Mouse (Mus musculus) adrenal gland, postnatal 0 days (tissue): ENCODE results near the gene Dop1b. TPM values are rescaled to one million over a fixed set of nuclear protein-coding genes. Genes with fewer than 3 reads are reported as not detected.

Source experiments
- polyA plus RNA-seq: library from polyadenylated mRNA; unstranded; fragments of >200 nt; fragmentation: Nextera tagmentation; extraction: Ambion mirVana; gene quantifications from 2 replicates; pipeline ENCODE4 v1.2.1, GENCODE M21; 2015

Gene Dop1b
- polyA plus RNA-seq, result 8.6 and 9.2 TPM in 2 replicates

GRCm38 (mm10) chr16:93711411-93712188 lies at the start of gene Dop1b:
TSS of gene Dop1b (plus strand) at chr16:93711904.

GRCm38 (mm10) chr16:93682689-93683507 lies 28.8 kb upstream of the Dop1b start, which contains the start of gene Cbr3:
TSS of gene Cbr3 (plus strand) at chr16:93683215.

GRCm38 (mm10) chr16:93831627-93832395 lies 120.1 kb downstream of the Dop1b start, which contains the start of gene Morc3:
TSS of gene Morc3 (plus strand) at chr16:93832121.

Other genes with a start within 250 kb of the Dop1b start
- gene Setd4, start 107.8 kb upstream of the Dop1b start, polyA plus RNA-seq, result 6.0 and 8.3 TPM in 2 replicates
- gene Cbr1, start 106.1 kb upstream of the Dop1b start, polyA plus RNA-seq, result 98.6 and 105 TPM in 2 replicates
- gene Gm5678, start 83.8 kb upstream of the Dop1b start, polyA plus RNA-seq, result not detected in 2 replicates
- gene Cbr3, start 28.7 kb upstream of the Dop1b start, polyA plus RNA-seq, result 8.2 and 9.7 TPM in 2 replicates
- gene Morc3, start 120.2 kb downstream of the Dop1b start, polyA plus RNA-seq, result 22.6 and 31.5 TPM in 2 replicates
- 19.3 and 31.1 TPM in 2 replicates for gene Chaf1b, start 172.0 kb downstream of the Dop1b start, polyA plus RNA-seq